Mouse (Mus musculus) frontal cortex, postnatal 25 days (tissue): ENCODE measurements at regions not wholly inside any gene's neighbourhood (a gene's known extent, or its start where the extent isn't known, plus 50 kb on each side); places are given as distances from the start of the nearest gene placed in this dataset.

Source experiments
- DNase-seq, 2 experiments: peaks; one replicate each; pipeline ENCODE4 v3.0.0; 2022; ENCODE audit warnings: low spot score in 2 of 2

DNA sequence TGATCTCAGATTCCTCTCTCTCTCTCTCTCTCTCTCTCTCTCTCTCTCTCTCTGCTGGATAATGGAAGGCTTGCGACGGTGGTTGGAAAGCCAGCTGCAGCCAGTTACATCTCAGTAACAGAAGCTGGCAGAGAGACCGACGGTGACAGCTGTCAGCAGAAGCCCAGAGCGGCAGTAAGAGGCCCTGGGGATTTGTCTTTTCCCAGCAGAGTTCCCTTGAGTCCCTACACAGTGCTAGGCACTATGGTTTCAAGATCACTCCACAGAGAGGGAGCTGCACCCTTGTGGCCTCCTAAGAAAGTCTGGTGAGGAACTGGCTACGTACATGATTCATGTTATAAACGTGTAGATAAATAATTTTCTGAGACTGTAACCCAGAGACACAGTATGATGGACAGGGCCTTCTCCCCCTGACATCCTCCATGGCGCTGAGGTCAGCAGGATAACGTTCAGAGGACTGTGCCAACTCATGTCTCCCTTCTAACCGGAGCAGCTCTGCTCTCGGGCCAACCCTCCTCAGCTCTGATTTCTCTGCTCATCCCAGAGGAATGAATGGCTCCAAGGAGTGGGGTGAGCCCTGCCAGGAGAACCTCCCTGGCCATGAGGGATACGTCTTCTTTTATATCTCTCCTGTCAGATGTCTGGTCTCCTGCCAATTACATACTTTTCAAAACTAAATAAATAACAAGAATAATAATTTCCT, 253.5 kb upstream of the Cadm1 start:
- DNase-seq, result no peak

DNA sequence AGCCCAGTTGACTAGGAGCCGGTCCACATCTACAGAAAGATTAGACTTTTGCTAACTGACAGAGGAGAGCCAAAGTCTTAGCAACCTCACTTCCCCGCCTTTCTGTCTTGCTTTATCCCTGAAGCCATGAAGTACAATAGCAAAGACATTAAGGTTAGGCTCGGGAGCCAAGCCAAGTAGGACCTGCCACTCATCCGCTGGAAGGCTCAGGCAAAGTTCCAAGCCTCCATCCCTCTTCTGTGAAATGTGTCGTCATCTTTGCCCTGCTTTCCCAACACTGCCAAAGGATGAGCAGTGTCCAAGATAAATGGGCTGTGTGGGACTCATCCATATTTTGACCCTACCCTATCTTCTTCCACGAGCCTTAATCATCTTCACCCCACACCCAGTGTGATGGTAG, 250.6 kb upstream of the Cadm1 start:
- DNase-seq, result no peak

DNA sequence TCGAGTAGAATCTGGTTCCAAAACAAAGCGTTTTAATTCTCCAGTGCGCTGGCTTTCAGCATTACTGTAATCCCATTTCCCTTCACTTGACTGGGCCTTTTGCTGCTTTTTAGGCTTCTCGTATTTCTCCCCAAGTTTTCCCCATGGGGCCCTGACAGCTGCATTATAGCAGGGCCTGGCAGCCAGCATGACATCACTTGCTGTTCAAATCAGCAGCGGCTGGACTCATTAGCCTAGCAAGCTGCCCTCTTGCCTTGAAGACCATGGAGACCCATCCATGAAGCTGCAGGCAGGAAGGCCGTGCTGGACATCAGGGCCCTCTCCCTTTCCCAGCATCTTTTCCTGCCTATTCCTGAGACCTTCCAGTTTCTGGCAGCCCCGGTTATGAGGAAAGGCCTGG, 249.8 kb upstream of the Cadm1 start:
- no peak for DNase-seq

DNA sequence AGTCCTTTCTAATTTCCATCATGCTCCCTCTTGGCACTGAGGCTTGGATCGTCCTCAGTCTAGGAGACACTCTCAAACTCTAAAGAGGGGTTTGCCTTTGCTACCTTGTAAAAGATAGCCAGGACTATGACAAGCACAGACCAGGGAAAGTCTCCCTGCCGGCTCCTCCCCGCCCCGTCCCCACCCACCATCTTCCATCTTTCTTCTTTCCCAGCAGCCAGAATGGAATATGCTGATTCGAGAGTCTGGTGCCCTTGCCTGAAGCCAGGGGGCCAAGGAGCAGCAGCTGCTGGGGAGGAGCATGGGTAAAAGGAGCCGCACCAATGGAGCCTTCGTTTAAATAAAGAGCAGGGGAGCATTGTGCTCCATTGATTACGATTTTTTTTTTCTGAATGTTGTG, 249.4 kb upstream of the Cadm1 start:
- no peak for DNase-seq

DNA sequence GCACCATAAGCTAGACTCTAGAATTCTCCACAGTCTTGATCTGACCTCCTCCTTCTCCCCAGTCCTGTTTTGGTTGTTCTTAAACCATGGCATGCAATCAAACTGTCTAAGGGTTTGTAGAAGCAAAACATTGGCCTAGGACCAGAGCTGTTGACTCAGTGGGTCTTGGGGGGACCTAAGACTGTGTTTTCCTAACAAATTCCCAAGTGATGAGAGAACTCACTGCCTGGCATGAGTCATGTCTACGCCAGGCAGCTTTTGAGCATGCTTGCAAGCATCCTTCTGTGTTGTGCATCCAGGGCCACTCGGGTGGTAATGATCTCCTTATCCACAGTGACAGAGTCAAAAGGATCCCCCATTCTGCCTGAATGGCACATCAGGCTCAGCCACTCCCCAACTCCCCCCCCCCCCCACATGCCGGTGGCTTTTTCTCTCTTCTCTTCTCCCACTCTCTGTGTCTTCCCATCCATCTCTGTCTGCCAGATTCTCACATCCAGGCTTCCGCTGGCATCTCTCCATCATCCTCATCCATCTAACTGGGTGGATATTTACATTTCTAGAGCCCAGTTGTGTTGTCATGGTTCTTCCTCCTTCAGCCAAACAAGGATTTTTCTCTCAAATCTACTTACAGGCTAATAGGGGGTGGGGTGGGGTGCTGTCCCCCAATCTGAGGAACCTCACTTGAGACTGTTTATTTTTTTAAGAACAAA, 246.1 kb upstream of the Cadm1 start:
- DNase-seq, result no peak

DNA sequence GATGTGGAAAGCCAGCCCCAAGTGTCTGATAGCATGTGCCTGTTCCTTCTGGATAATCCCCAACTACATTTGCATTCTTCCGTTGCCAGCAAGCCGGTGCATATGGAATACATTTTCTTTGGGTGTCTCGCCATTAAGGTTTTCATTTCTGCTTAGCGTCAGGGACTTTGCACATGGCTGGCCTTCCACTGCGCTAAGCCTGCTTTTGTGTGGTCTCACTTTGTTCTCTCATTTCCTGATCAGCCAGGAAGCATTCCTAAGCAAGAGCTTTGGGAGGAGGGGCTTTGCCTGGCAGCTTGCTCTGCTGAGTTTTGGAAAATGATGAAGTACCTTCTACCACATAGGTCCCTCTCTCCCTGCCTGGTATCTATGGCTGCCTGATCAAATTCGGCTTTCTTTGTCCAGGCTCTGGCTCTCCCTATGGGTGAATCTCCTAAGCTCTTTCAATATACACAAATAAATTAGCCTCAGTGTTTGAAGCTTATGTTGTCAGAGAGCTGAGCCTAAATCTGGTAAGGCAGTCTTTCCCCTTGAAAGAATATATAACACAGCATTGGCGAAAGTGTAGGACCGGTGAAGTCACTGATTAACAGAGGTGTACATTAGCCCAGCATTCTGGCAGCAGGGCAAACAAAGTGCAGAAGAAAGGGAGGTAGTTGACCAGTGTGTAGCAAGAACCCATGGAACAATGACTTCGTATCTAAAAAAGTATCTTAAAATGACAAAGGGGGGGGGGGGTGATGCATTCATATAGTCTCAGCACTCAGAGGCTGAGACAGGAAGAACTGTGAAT, 242.8 kb upstream of the Cadm1 start:
- DNase-seq, result no peak

DNA sequence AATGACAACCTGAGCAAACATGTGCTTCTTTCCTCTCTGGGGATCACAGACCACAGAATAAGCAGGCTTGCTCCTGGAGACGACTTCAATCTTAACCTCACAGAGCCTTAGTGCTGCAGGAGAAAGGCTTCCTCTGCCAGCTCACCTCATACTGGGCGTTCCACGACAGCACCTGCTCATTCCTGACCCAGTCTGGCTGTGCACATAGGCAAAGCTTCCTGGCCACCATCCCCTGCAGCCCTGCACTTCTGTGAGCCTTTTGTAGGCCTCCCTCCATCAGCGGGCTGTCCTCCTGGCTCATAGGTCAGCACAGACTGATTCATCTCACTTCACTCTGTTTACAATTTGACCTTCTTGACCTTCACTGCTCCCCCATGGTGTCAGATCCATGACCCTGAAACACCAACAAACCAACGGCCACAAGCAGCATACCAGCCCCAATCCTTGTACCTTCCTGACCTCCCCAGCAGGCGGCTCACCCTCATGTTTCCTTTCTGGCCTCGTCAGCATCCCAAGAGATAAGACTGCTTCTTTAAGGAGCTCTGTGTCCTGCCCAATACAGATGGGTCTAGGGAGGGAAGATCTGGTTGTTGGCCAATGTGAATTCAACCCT, 241.3 kb upstream of the Cadm1 start:
- DNase-seq, result no peak

DNA sequence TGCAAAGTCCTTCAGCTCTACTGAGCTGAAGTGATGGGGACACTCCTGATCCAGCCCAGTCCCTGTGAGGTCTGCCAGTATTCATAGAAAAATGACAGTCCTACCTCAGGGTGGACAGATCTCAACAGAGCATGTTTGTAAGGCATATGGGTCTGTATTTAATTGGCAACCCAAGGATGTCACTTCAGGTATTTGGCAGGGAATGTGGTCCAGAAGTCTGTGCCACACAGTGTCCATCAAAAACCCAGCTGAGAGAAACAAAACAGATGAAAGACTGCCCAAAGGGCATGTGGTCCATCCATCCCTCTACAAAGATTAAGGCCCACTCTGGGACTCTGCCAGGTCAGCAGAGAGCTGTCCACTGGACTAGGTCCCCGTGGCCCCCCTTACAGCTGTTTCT, 229.3 kb upstream of the Cadm1 start:
- no peak for DNase-seq

DNA sequence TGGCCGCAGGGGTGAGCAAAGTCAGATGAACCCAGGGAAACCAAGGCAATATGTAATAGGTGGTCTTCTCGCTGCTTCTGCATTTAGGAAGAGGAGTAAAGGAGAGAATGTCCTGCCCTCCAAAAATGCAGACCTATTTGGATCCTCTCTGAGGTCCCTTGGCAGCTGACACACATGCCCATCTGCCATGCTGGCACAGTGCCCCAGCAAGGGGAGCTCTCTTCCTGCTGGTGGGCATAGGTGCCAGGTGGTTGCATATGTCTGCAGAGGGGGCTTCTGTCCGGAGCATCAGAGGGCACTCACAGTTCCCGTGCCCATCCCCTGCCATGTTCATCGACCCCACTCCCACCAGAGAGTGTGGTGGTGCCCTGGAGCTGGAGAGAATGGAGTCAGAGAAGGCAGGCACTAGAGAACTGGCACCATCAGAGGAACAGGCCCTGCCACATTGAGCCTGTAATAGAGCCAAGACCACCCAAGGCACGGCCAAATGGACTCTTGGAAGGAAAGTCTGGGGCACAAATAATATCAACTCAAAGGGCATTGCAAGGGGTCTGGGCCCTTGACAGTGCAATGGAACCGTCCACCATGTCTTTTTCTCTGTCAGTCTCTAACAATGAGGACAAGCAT, 222.7 kb upstream of the Cadm1 start:
- DNase-seq, result no peak

DNA sequence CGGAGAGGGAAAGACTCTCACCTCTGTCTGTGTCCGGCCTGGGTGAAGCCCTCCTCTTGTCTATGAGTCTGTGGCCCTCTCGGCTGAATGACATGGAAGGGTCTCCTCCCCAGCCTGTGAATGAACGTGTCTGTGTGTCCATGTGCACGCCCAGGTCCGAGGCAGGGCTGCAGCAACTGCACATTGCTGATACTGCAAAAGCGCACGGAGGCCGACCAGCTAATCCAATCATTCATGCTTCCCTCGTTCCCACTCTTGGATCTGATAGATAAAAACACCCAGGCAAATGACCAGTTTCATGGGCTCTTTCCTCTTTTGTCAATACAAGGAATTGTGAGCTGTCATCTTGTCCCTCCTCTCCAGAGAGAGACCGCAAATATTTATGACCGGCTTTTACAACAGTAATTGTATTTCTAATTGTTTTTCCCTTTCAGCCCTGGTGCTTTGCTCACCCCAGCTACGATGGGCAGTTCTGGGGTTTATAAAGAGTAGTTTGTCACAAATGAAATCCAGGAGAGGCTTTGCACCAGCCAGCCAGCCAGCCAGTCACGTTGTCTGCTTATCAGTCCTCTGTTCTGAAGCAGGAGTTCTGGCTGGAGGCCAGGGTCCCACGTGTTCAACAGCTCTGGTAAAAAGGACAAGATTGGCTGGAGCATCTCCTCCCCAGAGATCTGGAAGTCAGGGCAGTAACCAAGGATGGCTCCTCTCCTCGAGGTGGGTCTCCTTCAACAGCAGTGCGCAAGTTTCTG, 222.0 kb upstream of the Cadm1 start:
- no peak for DNase-seq

DNA sequence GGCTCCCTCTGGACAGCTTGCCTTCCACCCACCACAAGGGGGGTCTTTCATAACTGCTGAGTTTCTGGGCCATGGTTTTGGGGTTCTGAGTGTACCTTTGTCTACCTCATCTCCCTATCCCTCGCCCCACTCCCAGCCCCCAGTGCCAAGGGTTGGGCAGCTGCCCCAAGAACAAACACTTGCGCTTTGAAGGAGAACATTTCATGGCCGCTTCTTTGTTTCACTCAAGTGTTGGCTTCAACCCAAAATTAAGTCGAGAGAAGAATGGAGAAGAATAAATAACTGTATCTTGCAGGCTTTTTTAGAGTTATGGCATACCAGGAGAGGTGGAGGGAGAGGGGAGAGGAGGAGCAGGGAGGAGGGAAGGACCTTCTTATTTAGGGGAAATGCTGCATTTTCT, 216.5 kb upstream of the Cadm1 start:
- no peak for DNase-seq

DNA sequence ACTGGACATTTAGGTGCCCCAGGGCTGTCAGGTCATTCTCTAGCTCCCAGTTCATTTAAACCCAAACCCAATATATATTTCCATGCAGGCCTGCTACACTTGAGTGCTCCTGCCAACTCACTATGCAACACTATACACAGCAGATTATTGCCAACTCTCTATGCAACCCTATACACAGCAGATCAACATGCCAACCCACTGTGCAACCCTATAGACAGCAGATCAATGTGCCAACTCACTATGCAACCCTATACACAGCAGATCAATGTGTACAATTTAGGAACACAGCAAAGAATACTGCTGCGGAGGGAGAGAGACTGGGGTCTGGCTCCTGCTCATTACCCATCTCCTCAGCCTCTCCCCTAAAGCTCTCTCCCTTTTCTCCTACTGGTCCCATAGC, 215.7 kb upstream of the Cadm1 start:
- DNase-seq, result no peak

DNA sequence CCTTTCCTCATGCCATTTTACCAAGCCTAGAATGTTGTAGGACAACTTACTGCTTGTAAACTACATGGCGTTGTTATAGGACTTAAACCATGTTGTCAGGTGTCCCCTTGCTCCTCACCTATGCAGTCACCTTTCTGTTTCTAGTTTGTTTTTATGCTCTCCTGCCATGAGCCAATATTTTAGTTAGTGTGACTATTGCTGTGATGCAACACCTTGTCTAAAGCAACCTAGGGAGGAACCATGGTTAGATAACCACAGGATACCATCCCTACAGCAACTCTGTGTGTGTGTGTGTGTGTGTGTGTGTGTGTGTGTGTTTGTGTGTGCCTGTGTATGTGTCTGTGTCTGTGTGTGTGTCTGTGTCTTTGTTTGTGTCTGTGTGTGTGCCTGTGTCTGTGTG, 209.6 kb upstream of the Cadm1 start:
- no peak for DNase-seq

DNA sequence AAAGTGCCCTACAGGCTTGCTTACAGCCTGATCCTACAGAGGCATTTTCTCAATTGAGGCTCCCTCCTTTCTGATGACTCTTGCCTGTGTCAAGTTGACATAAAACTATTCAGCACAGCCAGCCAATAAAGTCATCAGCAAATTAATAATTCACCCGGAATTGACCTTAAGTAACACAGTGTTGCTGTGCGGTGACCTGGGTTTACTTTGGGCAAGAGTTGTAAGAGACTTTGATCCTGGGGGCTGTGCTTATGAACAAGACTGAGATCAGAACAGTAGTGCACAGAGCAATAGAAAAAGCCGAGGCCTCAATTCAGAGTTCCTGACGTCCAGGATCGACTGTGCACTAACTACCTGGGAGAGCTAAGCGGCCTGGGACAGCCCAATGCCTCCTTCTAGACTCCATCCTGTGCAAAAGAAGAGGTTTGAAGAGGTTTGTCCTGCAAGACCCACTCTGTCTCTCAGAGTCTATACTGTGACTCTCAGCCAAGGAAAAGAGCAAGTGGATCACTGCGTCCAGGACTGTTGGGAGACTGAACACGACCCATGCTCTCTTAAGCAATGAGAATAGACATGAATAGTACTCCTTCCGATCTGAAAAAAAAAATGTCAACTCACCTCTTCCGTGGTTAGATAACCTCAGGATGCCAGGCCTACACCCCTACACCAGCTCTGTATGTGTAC, 208.7 kb upstream of the Cadm1 start:
- no peak for DNase-seq

DNA sequence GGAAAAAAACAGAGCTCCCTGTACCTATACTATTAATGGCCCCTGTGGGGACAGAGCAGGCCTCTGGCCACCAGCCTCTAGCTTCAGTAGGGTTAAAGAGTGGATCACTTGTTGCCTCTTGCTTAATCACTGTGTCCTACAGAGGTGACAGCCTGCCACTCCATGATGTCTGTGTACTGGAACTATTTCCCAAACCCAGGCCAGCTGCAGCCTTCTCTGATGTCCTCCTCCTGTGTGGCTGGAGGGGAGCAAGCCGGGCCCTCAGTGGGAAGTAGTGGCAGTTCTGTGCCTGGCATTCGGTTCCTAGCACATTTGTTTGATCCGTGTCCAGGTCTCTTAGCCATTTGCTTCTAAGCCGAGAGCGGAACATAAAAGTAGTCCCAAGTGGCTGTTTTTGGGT, 207.7 kb upstream of the Cadm1 start:
- no peak for DNase-seq

DNA sequence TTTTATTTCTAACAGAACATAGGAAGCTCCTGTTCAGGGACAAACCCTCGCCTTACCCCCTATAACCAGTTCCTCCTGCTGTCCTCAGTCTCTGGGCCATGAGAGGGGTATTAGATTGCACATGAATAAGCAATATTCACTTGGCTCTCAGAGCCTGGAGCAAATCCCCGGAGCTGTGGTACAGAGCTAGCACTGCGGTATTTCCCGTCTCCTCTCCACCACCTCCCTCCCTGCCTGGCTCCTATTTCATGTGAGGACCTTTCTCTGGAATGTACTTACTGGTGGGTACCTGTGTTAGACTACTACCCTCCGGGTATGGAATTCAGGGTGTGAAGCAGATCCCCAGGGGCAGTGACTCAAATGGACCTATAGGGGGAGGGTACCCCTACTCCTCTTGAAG, 206.9 kb upstream of the Cadm1 start:
- DNase-seq, result no peak

DNA sequence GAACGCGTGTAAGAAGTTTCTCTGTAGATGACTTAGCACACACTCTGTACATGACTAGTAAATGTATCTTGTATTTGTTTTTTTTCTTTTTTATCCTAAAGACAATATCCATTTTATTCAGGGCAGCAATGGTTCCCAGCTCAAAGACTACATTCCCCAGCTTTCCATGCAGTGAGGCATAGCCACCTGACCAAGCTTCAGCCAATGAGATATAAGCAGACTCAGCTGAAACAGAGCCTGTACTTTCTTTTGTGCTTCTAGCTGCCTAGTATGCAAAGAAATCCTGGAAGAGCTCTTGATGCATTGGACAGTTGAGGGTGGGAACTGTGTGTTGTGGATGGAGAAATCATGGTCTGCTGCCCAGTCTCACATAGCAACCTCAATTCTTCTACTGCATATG, 202.4 kb upstream of the Cadm1 start:
- no peak for DNase-seq

DNA sequence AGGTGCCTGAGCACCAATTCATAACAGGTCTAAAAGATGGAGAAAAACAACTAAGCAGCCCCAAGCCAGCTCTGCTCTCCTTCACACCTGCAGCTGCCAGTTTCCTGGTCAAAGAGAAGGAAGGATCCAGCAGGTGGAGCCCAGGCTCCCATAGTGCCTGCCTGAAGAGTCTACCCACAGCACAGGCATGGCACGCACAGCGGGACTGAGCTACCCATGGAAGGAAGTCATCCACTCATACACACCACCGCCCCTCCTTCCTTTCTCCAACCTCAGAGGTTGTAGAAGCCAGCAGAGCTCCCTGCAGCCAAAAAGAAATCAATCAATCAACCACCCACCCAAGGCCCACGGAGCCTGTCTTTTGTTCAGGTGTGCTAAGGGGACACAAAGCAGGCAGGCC, 197.0 kb upstream of the Cadm1 start:
- DNase-seq, result no peak

DNA sequence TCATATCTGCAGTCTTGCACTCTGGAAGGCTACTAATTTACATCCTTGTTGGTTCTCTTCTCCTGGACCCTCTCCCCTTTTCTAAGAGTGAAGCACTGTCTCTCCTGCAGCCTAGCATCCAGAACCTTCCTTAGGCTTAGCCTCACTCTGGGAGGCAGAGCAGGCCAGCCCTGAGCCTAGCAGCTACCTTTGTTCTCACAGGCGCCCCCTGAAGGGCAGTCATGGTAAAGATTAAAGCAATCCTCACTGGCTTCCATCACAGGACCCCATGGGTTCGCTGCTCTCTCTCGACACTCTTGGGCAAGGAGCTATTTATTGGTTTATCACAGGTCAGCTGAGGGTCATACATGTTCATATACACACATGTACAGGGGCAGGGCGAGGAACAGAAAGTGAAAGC, 191.8 kb upstream of the Cadm1 start:
- DNase-seq, result no peak

DNA sequence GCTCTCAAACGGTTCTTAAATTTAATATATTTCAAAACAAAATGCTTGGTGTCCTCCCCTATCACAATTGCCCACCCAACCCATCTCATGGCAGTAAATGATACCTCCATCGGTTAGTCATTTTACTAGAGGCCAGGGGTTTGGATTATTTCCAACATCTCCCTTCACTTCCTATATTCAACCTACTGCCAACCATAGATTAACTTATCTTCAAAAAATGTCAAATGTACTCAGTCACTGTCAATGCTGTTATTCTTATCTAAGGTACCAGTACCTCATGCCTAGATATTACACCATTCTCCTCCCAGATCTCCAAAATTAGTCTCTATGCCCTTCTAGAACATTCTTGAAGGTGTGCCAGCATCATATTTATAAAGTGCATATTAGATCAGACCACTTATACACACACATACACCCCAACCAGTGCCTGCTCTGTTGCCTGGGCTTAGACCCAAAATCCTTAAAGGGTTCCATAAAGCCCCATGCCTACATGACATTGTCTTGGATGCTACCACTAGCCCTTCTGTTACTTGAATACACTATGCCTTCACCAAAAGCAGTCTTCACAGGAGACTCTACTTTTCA, 183.4 kb upstream of the Cadm1 start:
- DNase-seq, result no peak
